Mouse (Mus musculus) heart, postnatal 10 days (tissue): ENCODE results near the gene Gfra1. TPM values are rescaled to one million over a fixed set of nuclear protein-coding genes. Genes with fewer than 3 reads are reported as not detected.

Experiments used
- DNase-seq, 2 experiments: peaks; one replicate each; pipeline ENCODE4 v3.0.0; 2021
- intact Hi-C: fragments of 180-260 bp; cut with DNase I; formaldehyde crosslinking; loops from one replicate; pipeline ENCODE4 v1.15.1; 2025
- total RNA-seq, 2 experiments: library from RNA; stranded (reverse); gene quantifications; 2 replicates each; pipeline ENCODE4 v1.2.3; 2021

The Gfra1 gene
- total RNA-seq, 2 experiments from 2014 or later = 3.3 to 3.5 TPM

DNA sequence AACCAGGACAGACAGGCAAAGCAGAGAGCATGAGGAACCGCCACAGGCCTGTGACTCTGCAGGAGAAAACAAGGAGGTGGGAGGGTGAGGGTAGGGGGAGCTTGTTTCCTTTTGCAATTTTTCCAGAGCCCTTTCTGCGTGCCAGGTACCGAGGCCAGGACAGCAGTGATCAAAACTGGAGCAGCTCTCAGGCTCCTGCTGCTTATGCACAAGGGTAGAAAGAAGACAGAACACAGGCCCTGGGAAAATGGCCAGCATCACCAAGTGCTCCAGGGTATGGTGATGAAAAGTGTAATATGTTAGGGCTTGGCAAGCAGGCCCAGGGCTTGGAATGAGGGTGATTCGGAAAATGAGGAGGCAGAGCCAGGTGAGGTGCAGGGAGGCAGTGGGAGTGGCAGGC, 269.2 kb downstream of the Gfra1 start:
- intact Hi-C loops = no loop called here
- DNase-seq = peak; percentile 51 to 58

Other genes with a start within 250 kb of the Gfra1 start
- gene Ccdc172, start 56.1 kb upstream of the Gfra1 start, total RNA-seq = not detected
- gene Pnlip, start 196.6 kb upstream of the Gfra1 start, total RNA-seq = not detected